Mouse (Mus musculus): ENCODE results near the gene Hmga1b. TPM values are rescaled to one million over a fixed set of nuclear protein-coding genes. Genes with fewer than 3 reads are reported as not detected.
"Not testable (repeated sequence)": the region's sequence is repeated elsewhere in the genome, so short reads cannot be mapped to it uniquely, and the experiment has no call there.

Gene Hmga1b
- polyA plus RNA-seq (2015; fragmentation: Nextera tagmentation; extraction: Ambion mirVana) = 4.3 and 9.4 TPM in 2 replicates

DNA sequence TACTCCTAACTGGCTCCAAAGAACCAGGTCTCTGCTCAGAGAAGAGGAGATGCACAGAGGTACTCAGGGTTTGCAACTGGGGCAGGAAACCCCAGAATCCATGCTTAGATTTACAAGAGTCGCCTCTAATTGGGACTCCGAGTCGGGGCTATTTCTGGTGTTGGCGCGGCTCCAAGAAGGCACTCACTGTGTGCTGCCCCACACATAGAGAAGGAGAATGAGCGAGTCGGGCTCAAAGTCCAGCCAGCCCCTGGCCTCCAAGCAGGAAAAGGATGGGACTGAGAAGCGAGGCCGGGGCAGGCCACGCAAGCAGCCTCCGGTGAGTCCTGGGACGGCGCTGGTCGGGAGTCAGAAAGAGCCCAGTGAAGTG lies at the start of gene Hmga1b:
TSS of gene Hmga1b (plus strand) at position 123 of the 370 bp plus-strand sequence.
- WGBS = 20% methylated on average over 14 of the region's 14 CpGs
- H3K4me1 ChIP-seq; H3K27ac ChIP-seq; ATAC-seq (ENCODE audit: insufficient number of reproducible peaks, insufficient read depth, low FRiP score, low TSS enrichment, low read depth); H3K36me3 ChIP-seq: not testable (repeated sequence)
- peak within 1 kb of the TSS; percentile 49 for H3K9ac ChIP-seq
- peaks cover 15% of the 10 kb centered on the region for H3K27me3 ChIP-seq
- peak within 1 kb of the TSS; percentile 12; the same call in 1 of the 2 replicates for H3K4me3 ChIP-seq
- H3K4me2 ChIP-seq = peak within 1 kb of the TSS; percentile 44
- peaks cover 12% of the 10 kb centered on the region for H3K9me3 ChIP-seq

- Histone ChIP-seq H3K4me1 (peaks cover 27% of the 10 kb centered on the region), H3K27ac (peak within 1 kb of the TSS; percentile 83), H3K4me3 (peak within 1 kb of the TSS; percentile 68), H3K27me3 (no peaks in the 10 kb centered on the region), H3K9ac (peak within 1 kb of the TSS; percentile 77), H3K36me3 (peaks cover 62% of the 10 kb centered on the region), H3K9me3 (no peaks in the 10 kb centered on the region), H3K4me2 (peak within 1 kb of the TSS; percentile 98)
- ATAC-seq (ENCODE audit: insufficient number of reproducible peaks, insufficient read depth, low FRiP score, low TSS enrichment, low read depth) = peak; percentile 94
- WGBS = 3% methylated on average over 53 of the region's 53 CpGs
These were observed 48.7 kb upstream of the Hmga1b start, which contains the start of the genes Cenpx and Lrrc45 for GRCm38 (mm10) chr11:120713580-120714518. Cenpx (minus strand) TSS chr11:120713738. Lrrc45 (plus strand) TSS chr11:120713925.

DNA sequence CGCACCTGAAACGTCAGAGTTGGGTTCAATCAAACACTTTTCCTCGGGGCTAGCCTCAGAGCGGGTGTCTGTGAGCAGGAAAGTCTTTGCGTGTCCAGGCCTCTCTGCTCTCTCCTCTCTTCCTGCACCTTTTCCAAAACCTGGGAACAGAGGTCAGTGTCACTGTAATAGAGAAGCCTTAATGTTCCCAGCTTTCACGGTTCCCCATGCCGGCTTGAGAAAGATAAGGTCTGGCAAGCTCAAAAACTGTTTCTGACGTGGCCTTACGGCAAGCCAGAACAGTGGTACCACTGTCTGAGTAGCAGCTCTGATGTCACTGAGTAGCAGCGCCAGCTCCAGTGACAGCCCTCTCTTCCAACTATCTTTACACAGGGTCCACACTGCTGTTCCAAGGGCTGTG lies 48.0 kb upstream of the Hmga1b start:
- Histone ChIP-seq H3K27me3 (no peaks in the 10 kb centered on the region), H3K9me3 (no peaks in the 10 kb centered on the region), H3K4me1 (peaks cover 24% of the 10 kb centered on the region), H3K36me3 (peaks cover 63% of the 10 kb centered on the region), H3K4me3 (peak overlapping the region; percentile 68), H3K4me2 (peak overlapping the region; percentile 98), H3K9ac (peak overlapping the region; percentile 76), H3K27ac (no peak overlapping the region)
- WGBS = 45% methylated on average over 10 of the region's 10 CpGs
- ATAC-seq (ENCODE audit: insufficient number of reproducible peaks, insufficient read depth, low FRiP score, low TSS enrichment, low read depth) = no peak

DNA sequence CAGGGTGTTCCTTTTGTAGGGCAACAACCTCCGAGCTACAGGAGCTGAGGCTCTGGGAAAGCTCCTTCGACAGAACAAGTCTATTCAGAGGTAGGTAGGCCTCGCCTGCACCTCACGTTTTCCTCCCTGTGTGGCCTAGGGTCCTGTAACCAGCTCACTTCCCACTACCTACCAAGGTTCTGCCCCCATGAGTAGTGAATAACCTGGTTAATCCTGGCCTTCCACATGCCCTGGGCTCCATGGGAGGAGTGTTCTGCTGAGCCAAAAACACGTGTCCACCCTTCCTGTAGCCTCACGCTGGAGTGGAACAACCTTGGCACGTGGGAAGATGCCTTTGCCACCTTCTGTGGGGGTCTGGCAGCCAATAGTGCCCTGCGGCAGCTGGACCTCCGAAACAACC lies 47.5 kb upstream of the Hmga1b start:
- Histone ChIP-seq H3K36me3 (peaks cover 63% of the 10 kb centered on the region), H3K27ac (no peak overlapping the region), H3K27me3 (no peaks in the 10 kb centered on the region), H3K4me3 (0 out of 2 replicates have a peak overlapping the region, but pooled peaks have one; percentile 68), H3K4me1 (peaks cover 24% of the 10 kb centered on the region), H3K9ac (peak overlapping the region; percentile 76), H3K4me2 (peak overlapping the region; percentile 98), H3K9me3 (no peaks in the 10 kb centered on the region)
- 85% methylated on average over 9 of the region's 9 CpGs for WGBS
- ATAC-seq (ENCODE audit: insufficient number of reproducible peaks, insufficient read depth, low FRiP score, low TSS enrichment, low read depth) = no peak

- peaks cover 55% of the 10 kb centered on the region for H3K36me3 ChIP-seq
- ATAC-seq (ENCODE audit: insufficient number of reproducible peaks, insufficient read depth, low FRiP score, low TSS enrichment, low read depth) = no peak
- WGBS = 89% methylated on average over 9 of the region's 9 CpGs
- 0 out of 2 replicates have a peak overlapping the region, but pooled peaks have one; percentile 21 for H3K9ac ChIP-seq
- H3K4me2 ChIP-seq = no peak overlapping the region
- no peaks in the 10 kb centered on the region for H3K9me3 ChIP-seq
- peaks cover 30% of the 10 kb centered on the region for H3K4me1 ChIP-seq
- H3K27me3 ChIP-seq = 0 out of 2 replicates have a peak, but pooled peaks cover 3% of the 10 kb centered on the region
- no peak overlapping the region for H3K27ac ChIP-seq
- H3K4me3 ChIP-seq = no peak overlapping the region
These were observed 43.4 kb upstream of the Hmga1b start for GRCm38 (mm10) chr11:120719242-120719641.

DNA sequence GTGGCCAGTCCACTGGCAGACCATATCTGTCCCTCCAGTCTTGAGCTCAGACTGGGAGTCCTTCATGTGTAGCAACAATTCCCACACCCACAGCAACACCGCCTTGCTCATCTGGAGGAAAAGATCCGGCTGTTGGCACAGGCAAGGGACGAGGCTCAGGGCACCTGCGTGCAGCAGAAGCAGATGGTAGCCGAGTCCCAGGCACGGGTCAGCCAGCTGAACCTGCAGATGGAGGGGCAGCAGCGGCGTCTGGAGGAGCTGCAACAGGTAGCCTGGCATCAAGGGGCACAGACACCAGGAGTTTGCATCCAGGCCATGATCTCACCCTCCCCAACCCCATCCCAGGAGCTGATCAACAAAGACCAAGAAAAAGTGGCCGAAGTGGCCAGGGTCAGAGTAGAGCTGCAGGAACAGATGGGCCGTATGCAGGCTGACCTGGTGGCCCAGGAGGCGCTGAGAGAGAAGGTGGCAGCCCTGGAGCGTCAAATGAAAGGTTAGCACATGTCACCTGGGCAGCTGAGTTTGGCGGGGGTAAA lies 42.7 kb upstream of the Hmga1b start:
- Histone ChIP-seq H3K4me3 (no peak overlapping the region), H3K9me3 (no peaks in the 10 kb centered on the region), H3K27ac (no peak overlapping the region), H3K27me3 (0 out of 2 replicates have a peak, but pooled peaks cover 3% of the 10 kb centered on the region), H3K4me2 (no peak overlapping the region), H3K9ac (no peak overlapping the region), H3K36me3 (peaks cover 56% of the 10 kb centered on the region), H3K4me1 (peaks cover 23% of the 10 kb centered on the region)
- 90% methylated on average over 13 of the region's 13 CpGs for WGBS
- no peak for ATAC-seq (ENCODE audit: insufficient number of reproducible peaks, insufficient read depth, low FRiP score, low TSS enrichment, low read depth)

GRCm38 (mm10) chr11:120720450-120720849 lies 42.1 kb upstream of the Hmga1b start:
- H3K4me3 ChIP-seq = peak overlapping the region; percentile 69
- H3K9ac ChIP-seq = peak overlapping the region; percentile 86
- peak overlapping the region; percentile 97 for H3K4me2 ChIP-seq
- 10% methylated on average over 17 of the region's 17 CpGs for WGBS
- H3K27me3 ChIP-seq = 0 out of 2 replicates have a peak, but pooled peaks cover 3% of the 10 kb centered on the region
- no peak for ATAC-seq (ENCODE audit: insufficient number of reproducible peaks, insufficient read depth, low FRiP score, low TSS enrichment, low read depth)
- no peaks in the 10 kb centered on the region for H3K9me3 ChIP-seq
- peak overlapping the region; percentile 22 for H3K27ac ChIP-seq
- H3K36me3 ChIP-seq = peaks cover 58% of the 10 kb centered on the region
- peaks cover 20% of the 10 kb centered on the region for H3K4me1 ChIP-seq

GRCm38 (mm10) chr11:120721124-120722066 lies 41.2 kb upstream of the Hmga1b start, which contains the start of gene Rac3:
Rac3 (plus strand) TSS chr11:120721470.
- Histone ChIP-seq H3K27me3 (0 out of 2 replicates have a peak, but pooled peaks cover 3% of the 10 kb centered on the region), H3K9me3 (no peaks in the 10 kb centered on the region), H3K4me2 (peak within 1 kb of the TSS; percentile 97), H3K36me3 (peaks cover 52% of the 10 kb centered on the region), H3K9ac (peak within 1 kb of the TSS; percentile 86), H3K27ac (peak within 1 kb of the TSS; percentile 55), H3K4me1 (peaks cover 23% of the 10 kb centered on the region), H3K4me3 (peak within 1 kb of the TSS; percentile 69)
- under 1% methylated on average over 86 of the region's 90 CpGs for WGBS
- peak; percentile 69 for ATAC-seq (ENCODE audit: insufficient number of reproducible peaks, insufficient read depth, low FRiP score, low TSS enrichment, low read depth)

- no peak for ATAC-seq (ENCODE audit: insufficient number of reproducible peaks, insufficient read depth, low FRiP score, low TSS enrichment, low read depth)
- WGBS = 20% methylated on average over 21 of the region's 21 CpGs
- Histone ChIP-seq H3K9me3 (no peaks in the 10 kb centered on the region), H3K4me2 (peak overlapping the region; percentile 97), H3K4me1 (peaks cover 30% of the 10 kb centered on the region), H3K27me3 (0 out of 2 replicates have a peak, but pooled peaks cover 3% of the 10 kb centered on the region), H3K36me3 (peaks cover 44% of the 10 kb centered on the region), H3K4me3 (peak overlapping the region; percentile 69), H3K27ac (no peak overlapping the region), H3K9ac (peak overlapping the region; percentile 86)
These were observed 40.4 kb upstream of the Hmga1b start for GRCm38 (mm10) chr11:120722067-120722630.

DNA sequence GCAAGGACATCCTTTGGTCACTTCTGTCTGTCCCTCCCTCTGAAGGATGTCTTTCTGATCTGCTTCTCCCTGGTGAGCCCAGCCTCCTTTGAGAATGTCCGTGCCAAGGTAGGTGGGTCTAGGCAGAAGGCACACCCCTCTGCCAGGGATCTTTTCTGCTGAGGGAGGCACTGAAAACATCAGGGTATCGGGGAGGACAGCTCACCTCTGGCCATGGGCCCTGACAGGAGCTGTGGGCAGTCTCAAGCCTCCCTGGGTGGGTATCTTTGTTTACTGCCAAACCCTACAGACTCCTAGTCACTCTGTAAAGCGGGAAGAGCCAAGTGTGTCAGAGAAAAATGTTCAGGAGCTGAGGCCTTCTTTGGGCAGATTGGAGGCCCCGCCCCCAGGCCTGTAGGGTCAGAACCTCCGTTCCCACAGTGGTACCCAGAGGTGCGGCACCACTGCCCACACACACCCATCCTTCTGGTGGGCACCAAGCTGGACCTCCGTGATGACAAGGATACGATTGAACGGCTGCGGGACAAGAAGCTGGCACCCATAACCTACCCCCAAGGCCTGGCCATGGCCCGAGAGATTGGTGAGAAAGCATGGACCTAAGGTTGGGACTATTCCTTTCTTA lies 39.7 kb upstream of the Hmga1b start:
- 86% methylated on average over 11 of the region's 11 CpGs for WGBS
- Histone ChIP-seq H3K36me3 (peaks cover 37% of the 10 kb centered on the region), H3K9ac (no peak overlapping the region), H3K27me3 (0 out of 2 replicates have a peak, but pooled peaks cover 3% of the 10 kb centered on the region), H3K4me3 (0 out of 2 replicates have a peak overlapping the region, but pooled peaks have one; percentile 1), H3K4me1 (peaks cover 30% of the 10 kb centered on the region), H3K4me2 (peak overlapping the region; percentile 97), H3K9me3 (no peaks in the 10 kb centered on the region), H3K27ac (no peak overlapping the region)
- ATAC-seq (ENCODE audit: insufficient number of reproducible peaks, insufficient read depth, low FRiP score, low TSS enrichment, low read depth) = no peak

Measured in embryonic facial prominence, embryonic 13.5 days (tissue).